Mouse (Mus musculus) brain, adult 2 months (tissue): ENCODE results near the gene Hoxd9.
A peak's percentile ranks its signal among the peaks of the same experiment; 100 is the strongest.

Experiments used
- DNase-seq: peaks from one replicate; pipeline ENCODE4 v3.0.0; 2011; ENCODE audit warnings: low read depth, low spot score

Hoxd9 gene

DNA sequence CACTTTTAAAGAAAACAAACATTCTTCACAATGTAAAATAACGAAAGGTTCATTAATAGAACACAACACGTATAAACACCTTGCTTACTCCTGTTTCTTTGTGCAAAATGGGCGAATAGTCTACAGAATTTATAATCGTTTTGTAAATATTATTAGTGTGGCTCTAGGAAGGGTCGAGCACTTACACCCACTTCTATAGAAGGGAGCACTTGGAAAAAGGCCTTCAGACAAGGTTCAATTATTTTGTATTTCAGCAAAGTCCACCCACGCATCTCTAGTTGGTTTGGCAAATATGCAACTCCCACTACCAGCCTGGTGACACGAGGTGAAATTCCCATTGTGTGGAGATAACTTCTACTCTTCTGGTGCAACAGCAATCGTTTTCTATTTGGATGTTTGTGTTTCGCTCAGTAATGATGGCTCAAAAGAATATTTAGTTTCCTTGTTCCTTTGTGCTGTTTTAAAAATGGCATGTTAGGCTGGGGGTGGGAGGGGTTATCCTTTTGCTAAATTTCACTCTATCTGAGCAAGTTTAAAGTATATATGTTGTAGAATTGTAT lies 51.0 kb downstream of the Hoxd9 start:
- DNase-seq = no peak

DNA sequence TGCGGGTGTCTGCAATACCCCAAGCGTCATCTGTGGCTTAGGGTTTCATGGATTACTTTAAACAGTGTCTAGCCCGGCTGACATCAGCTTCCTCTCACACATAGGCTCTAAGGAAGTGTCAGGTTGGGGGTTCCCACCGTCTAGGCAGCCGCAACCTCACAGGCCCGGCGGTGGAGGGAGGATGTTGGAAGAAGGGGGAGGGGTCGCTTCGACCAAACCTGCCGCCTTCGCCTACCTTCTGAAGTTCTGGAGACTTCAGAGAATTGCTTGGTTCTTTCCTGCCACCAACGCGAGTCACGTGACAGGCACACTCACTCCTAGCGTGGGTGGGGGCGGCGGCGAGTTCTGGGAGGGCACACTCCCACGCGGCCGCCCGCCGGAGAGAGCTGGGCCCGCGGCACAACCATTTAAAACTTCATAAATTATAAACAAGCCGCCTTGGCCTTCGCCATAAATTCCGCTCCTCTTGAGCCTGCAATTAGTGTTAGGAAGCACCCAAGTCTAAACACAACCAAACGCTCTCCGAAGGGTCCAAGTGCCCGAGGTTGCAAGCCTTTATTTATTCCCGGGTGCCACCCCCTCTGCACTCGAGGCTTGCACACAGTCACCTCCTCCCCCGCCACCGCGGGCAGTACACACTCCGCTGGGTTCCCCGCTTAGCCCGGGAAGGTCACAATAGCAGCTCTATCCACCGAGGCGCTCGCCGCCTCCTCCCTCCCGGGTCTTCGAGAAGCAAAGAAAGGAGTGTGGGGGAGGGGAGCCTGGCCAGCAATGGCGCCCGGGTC lies 52.0 kb downstream of the Hoxd9 start:
- DNase-seq = peak; percentile 30
